Mouse (Mus musculus): ENCODE data around the gene Megf11. TPM values are rescaled to one million over a fixed set of nuclear protein-coding genes. Genes with fewer than 3 reads are reported as not detected.
"Not testable (repeated sequence)": the region's sequence is repeated elsewhere in the genome, so short reads cannot be mapped to it uniquely, and the experiment has no call there.

Gene Megf11
- total RNA-seq, 2 experiments from 2014 or later, result 14.1 to 14.4 TPM

GRCm38 (mm10) chr9:64649892-64650291 lies 264.5 kb downstream of the Megf11 start:
- H3K27ac ChIP-seq, result no peak overlapping the region
- no peak for DNase-seq (ENCODE audit: extremely low spot score in 1 of 2, low spot score in 2 of 2)
- intact Hi-C loops (cut with DNase I), result loop anchor here (10.0 kb wide), 1 partner anchor 295 kb away; no protein-coding TSS in a partner anchor
- H3K4me3 ChIP-seq, result no peak overlapping the region
- TF ChIP-seq CTCF (IDR thresholded peaks at IDR 0.05), result no peak

- no peak for DNase-seq (ENCODE audit: extremely low spot score in 1 of 2, low spot score in 2 of 2)
- intact Hi-C loops (cut with DNase I), result loop anchor here (10.0 kb wide), 1 partner anchor 294 kb away; no protein-coding TSS in a partner anchor
- TF ChIP-seq CTCF (IDR thresholded peaks at IDR 0.05), result no peak
- no peak overlapping the region for H3K4me3 ChIP-seq
- no peak overlapping the region for H3K27ac ChIP-seq
Measured at GRCm38 (mm10) chr9:64651181-64651580, 265.8 kb downstream of the Megf11 start.

GRCm38 (mm10) chr9:64651689-64652088 lies 266.3 kb downstream of the Megf11 start:
- DNase-seq (ENCODE audit: extremely low spot score in 1 of 2, low spot score in 2 of 2), result no peak
- intact Hi-C loops (cut with DNase I), result loop anchor here (10.0 kb wide), 1 partner anchor 293 kb away; no protein-coding TSS in a partner anchor
- Histone ChIP-seq H3K4me3 (no peak overlapping the region), H3K27ac (no peak overlapping the region)
- TF ChIP-seq CTCF (IDR thresholded peaks at IDR 0.05), result no peak

GRCm38 (mm10) chr9:64652138-64652537 lies 266.7 kb downstream of the Megf11 start:
- intact Hi-C loops (cut with DNase I), result loop anchor here (10.0 kb wide), 1 partner anchor 293 kb away; no protein-coding TSS in a partner anchor
- DNase-seq (ENCODE audit: extremely low spot score in 1 of 2, low spot score in 2 of 2), result no peak
- TF ChIP-seq CTCF (IDR thresholded peaks at IDR 0.05), result no peak

GRCm38 (mm10) chr9:64652841-64653361 lies 267.5 kb downstream of the Megf11 start:
- no peak for DNase-seq (ENCODE audit: extremely low spot score in 1 of 2, low spot score in 2 of 2)
- H3K27ac ChIP-seq, result no peak overlapping the region
- intact Hi-C loops (cut with DNase I), result loop anchor here (10.0 kb wide), 1 partner anchor 292 kb away; no protein-coding TSS in a partner anchor
- no peak for TF ChIP-seq CTCF (IDR thresholded peaks at IDR 0.05)
- H3K4me3 ChIP-seq, result no peak overlapping the region

More at GRCm38 (mm10) chr9:64652138-64652537, 266.7 kb downstream of the Megf11 start:
- no peak overlapping the region for H3K27ac ChIP-seq
- H3K4me3 ChIP-seq, result no peak overlapping the region

GRCm38 (mm10) chr9:64654723-64655122 lies 269.3 kb downstream of the Megf11 start:
- intact Hi-C loops (cut with DNase I), result loop anchor here (10.0 kb wide), 1 partner anchor 290 kb away; no protein-coding TSS in a partner anchor
- no peak for DNase-seq (ENCODE audit: extremely low spot score in 1 of 2, low spot score in 2 of 2)
- no peak overlapping the region for H3K4me3 ChIP-seq
- TF ChIP-seq CTCF (IDR thresholded peaks at IDR 0.05), result no peak
- H3K27ac ChIP-seq, result no peak overlapping the region

- DNase-seq (ENCODE audit: extremely low spot score in 1 of 2, low spot score in 2 of 2), result no peak
- no peak overlapping the region for H3K4me3 ChIP-seq
- no peak for TF ChIP-seq CTCF (IDR thresholded peaks at IDR 0.05)
- intact Hi-C loops (cut with DNase I), result loop anchor here (10.0 kb wide), 1 partner anchor 288 kb away; no protein-coding TSS in a partner anchor
- H3K27ac ChIP-seq, result no peak overlapping the region
Measured at GRCm38 (mm10) chr9:64656613-64657012, 271.2 kb downstream of the Megf11 start.

- H3K27ac ChIP-seq, result no peak overlapping the region
- intact Hi-C loops (cut with DNase I), result no loop called here
- no peak overlapping the region for H3K4me3 ChIP-seq
- no peak for TF ChIP-seq CTCF (IDR thresholded peaks at IDR 0.05)
- DNase-seq (ENCODE audit: extremely low spot score in 1 of 2, low spot score in 2 of 2), result no peak
Measured at GRCm38 (mm10) chr9:64660222-64660621, 274.8 kb downstream of the Megf11 start.

GRCm38 (mm10) chr9:64664612-64665011 lies 279.2 kb downstream of the Megf11 start:
- Histone ChIP-seq H3K4me3 (no peak overlapping the region), H3K27ac (no peak overlapping the region)
- intact Hi-C loops (cut with DNase I), result no loop called here
- no peak for DNase-seq (ENCODE audit: extremely low spot score in 1 of 2, low spot score in 2 of 2)
- TF ChIP-seq CTCF (IDR thresholded peaks at IDR 0.05), result no peak

GRCm38 (mm10) chr9:64666549-64666948 lies 281.1 kb downstream of the Megf11 start:
- no peak for DNase-seq (ENCODE audit: extremely low spot score in 1 of 2, low spot score in 2 of 2)
- intact Hi-C loops (cut with DNase I), result no loop called here
- H3K4me3 ChIP-seq, result no peak overlapping the region
- no peak for TF ChIP-seq CTCF (IDR thresholded peaks at IDR 0.05)
- no peak overlapping the region for H3K27ac ChIP-seq

- intact Hi-C loops (cut with DNase I), result no loop called here
- no peak for DNase-seq (ENCODE audit: extremely low spot score in 1 of 2, low spot score in 2 of 2)
- H3K4me3 ChIP-seq, result no peak overlapping the region
- TF ChIP-seq CTCF (IDR thresholded peaks at IDR 0.05), result no peak
- no peak overlapping the region for H3K27ac ChIP-seq
Measured at GRCm38 (mm10) chr9:64667513-64667912, 282.1 kb downstream of the Megf11 start.

- no peak for TF ChIP-seq CTCF (IDR thresholded peaks at IDR 0.05)
- H3K27ac ChIP-seq, result no peak overlapping the region
- intact Hi-C loops (cut with DNase I), result no loop called here
Measured at GRCm38 (mm10) chr9:64668001-64668400, 282.6 kb downstream of the Megf11 start.

GRCm38 (mm10) chr9:64671341-64672319 lies 286.2 kb downstream of the Megf11 start:
- H3K4me3 ChIP-seq; DNase-seq (ENCODE audit: extremely low spot score in 1 of 2, low spot score in 2 of 2); intact Hi-C loops (cut with DNase I); H3K27ac ChIP-seq: not testable (repeated sequence)

More at GRCm38 (mm10) chr9:64668001-64668400, 282.6 kb downstream of the Megf11 start:
- no peak for DNase-seq (ENCODE audit: extremely low spot score in 1 of 2, low spot score in 2 of 2)
- H3K4me3 ChIP-seq, result no peak overlapping the region

All from left cerebral cortex, adult 2 months (tissue).